Mouse (Mus musculus) ES-Bruce4 (cell line): Measurements from ENCODE around the gene Hsd17b12. TPM values are rescaled to one million over a fixed set of nuclear protein-coding genes. Genes with fewer than 3 reads are reported as not detected.

ENCODE experiments used
- H3K27ac ChIP-seq: 2 replicates; pipeline ENCODE4 v1.5.1; 2012; ENCODE audit warnings: low read length, inconsistent platforms; ENCODE audit not compliant: insufficient read depth
- H3K27me3 ChIP-seq: 2 replicates; pipeline ENCODE4 v1.6.1; 2012; ENCODE audit warnings: mild to moderate bottlenecking, low read length, inconsistent platforms; ENCODE audit not compliant: control insufficient read depth, poor library complexity, insufficient read depth, severe bottlenecking
- H3K36me3 ChIP-seq: 2 replicates; pipeline ENCODE4 v1.6.1; 2012; ENCODE audit warnings: inconsistent platforms, mild to moderate bottlenecking, low read length, moderate library complexity; ENCODE audit not compliant: control insufficient read depth, poor library complexity, insufficient read depth, severe bottlenecking
- H3K4me1 ChIP-seq: one replicate; pipeline ENCODE4 v1.8.1; 2011; ENCODE audit warnings: low read length; ENCODE audit not compliant: control insufficient read depth, insufficient read depth
- H3K4me3 ChIP-seq: 2 replicates; pipeline ENCODE4 v1.5.1; 2011; ENCODE audit warnings: low read depth, mild to moderate bottlenecking, low read length
- H3K9ac ChIP-seq: 2 replicates; pipeline ENCODE4 v1.6.1; 2012; ENCODE audit warnings: low read depth, mild to moderate bottlenecking, inconsistent platforms; ENCODE audit not compliant: poor library complexity, severe bottlenecking
- H3K9me3 ChIP-seq: replicated peaks from 2 replicates; pipeline ENCODE4 v1.6.1; 2012; ENCODE audit warnings: mild to moderate bottlenecking, low read length, inconsistent platforms; ENCODE audit not compliant: control insufficient read depth, poor library complexity, insufficient read depth, severe bottlenecking
- CTCF ChIP-seq: IDR thresholded peaks from one replicate; pipeline ENCODE4 v1.8.1; 2011; ENCODE audit warnings: low read depth, low read length
- EP300 ChIP-seq: IDR thresholded peaks from 2 replicates; pipeline ENCODE4 v1.6.1; 2011; ENCODE audit warnings: low read depth, low read length; ENCODE audit not compliant: insufficient read depth
- POLR2A ChIP-seq: IDR thresholded peaks from one replicate; pipeline ENCODE4 v1.8.1; 2011; ENCODE audit warnings: low read length; ENCODE audit not compliant: insufficient read depth
- polyA plus RNA-seq: library from polyadenylated mRNA; stranded (reverse); fragments of >200 nt; gene quantifications from 2 replicates; pipeline ENCODE4 v1.2.4, GENCODE M21; 2011; ENCODE audit warnings: low read depth; ENCODE audit not compliant: missing spikeins, insufficient read depth, insufficient read length

Hsd17b12 gene
- polyA plus RNA-seq, 1 experiment, result 101 TPM

GRCm38 (mm10) chr2:94062791-94063190, 95.0 kb downstream of the Hsd17b12 start:
- H3K4me3 ChIP-seq, result no peak overlapping the region
- TF ChIP-seq POLR2A (no peak), EP300 (no peak), CTCF (no peak)
- no peaks in the 10 kb centered on the region for H3K36me3 ChIP-seq
- no peaks in the 10 kb centered on the region for H3K9me3 ChIP-seq
- no peaks in the 10 kb centered on the region for H3K27me3 ChIP-seq
- no peak overlapping the region for H3K27ac ChIP-seq
- no peaks in the 10 kb centered on the region for H3K4me1 ChIP-seq
- no peak overlapping the region for H3K9ac ChIP-seq

GRCm38 (mm10) chr2:94059459-94059858, 98.3 kb downstream of the Hsd17b12 start:
- TF ChIP-seq EP300, result no peak
- TF ChIP-seq POLR2A, result no peak
- peak; percentile 3 for TF ChIP-seq CTCF
- H3K27ac ChIP-seq, result no peak overlapping the region

DNA sequence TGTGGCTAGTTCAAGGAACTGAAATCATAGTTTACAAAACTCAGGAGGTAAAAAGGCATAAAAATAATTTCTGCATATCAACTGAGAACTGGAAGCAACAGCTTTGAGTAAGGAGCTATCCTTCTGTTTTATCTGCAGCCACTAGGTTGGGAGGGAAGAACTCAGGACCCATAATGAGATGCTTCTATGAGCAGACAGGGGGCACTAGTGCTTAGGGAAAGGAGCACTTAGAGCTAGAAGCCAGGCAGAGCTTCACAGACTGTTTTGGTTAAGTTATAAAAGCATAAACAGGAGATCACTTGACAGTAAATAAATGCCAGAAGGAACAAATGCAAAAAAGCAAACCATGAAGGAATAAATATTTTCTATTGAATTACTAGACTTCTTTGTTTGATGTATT, 103.0 kb downstream of the Hsd17b12 start:
- no peak overlapping the region for H3K4me3 ChIP-seq
- no peaks in the 10 kb centered on the region for H3K9me3 ChIP-seq
- no peak overlapping the region for H3K27ac ChIP-seq
- no peaks in the 10 kb centered on the region for H3K4me1 ChIP-seq
- no peak overlapping the region for H3K9ac ChIP-seq
- H3K36me3 ChIP-seq, result no peaks in the 10 kb centered on the region
- no peak for TF ChIP-seq POLR2A
- no peak for TF ChIP-seq CTCF
- no peak for TF ChIP-seq EP300
- H3K27me3 ChIP-seq, result no peaks in the 10 kb centered on the region

More at GRCm38 (mm10) chr2:94059459-94059858, 98.3 kb downstream of the Hsd17b12 start:
- H3K4me3 ChIP-seq, result no peak overlapping the region
- H3K36me3 ChIP-seq, result no peaks in the 10 kb centered on the region
- no peaks in the 10 kb centered on the region for H3K27me3 ChIP-seq
- no peaks in the 10 kb centered on the region for H3K9me3 ChIP-seq
- H3K9ac ChIP-seq, result no peak overlapping the region
- no peaks in the 10 kb centered on the region for H3K4me1 ChIP-seq

DNA sequence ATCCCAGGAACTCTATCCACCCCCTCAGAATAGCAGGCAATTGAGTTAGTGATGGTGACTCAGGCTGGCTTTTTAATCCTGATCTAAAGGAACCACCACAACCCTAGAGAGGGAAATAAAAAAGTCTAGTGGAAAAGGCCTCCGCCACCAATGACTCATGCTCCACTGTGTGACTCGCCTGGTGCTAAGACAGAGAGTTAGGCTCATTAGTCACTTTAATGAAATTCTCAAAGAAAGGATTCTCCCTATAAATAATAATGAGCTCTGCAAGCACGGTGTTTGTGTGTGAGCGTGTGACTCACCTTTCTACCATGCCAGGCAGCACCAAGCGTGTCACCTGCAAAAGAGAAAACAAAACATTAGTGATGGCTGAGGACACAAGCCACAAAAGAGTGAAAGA, 105.8 kb downstream of the Hsd17b12 start:
- H3K9me3 ChIP-seq, result no peaks in the 10 kb centered on the region
- H3K9ac ChIP-seq, result no peak overlapping the region
- H3K4me1 ChIP-seq, result no peaks in the 10 kb centered on the region
- H3K27me3 ChIP-seq, result no peaks in the 10 kb centered on the region
- no peak overlapping the region for H3K4me3 ChIP-seq
- no peak overlapping the region for H3K27ac ChIP-seq
- TF ChIP-seq EP300 (no peak), CTCF (no peak), POLR2A (no peak)
- no peaks in the 10 kb centered on the region for H3K36me3 ChIP-seq

GRCm38 (mm10) chr2:94050901-94051300, 106.9 kb downstream of the Hsd17b12 start:
- Histone ChIP-seq H3K9ac (no peak overlapping the region), H3K4me3 (no peak overlapping the region), H3K27me3 (no peaks in the 10 kb centered on the region), H3K9me3 (no peaks in the 10 kb centered on the region), H3K4me1 (no peaks in the 10 kb centered on the region), H3K27ac (no peak overlapping the region), H3K36me3 (no peaks in the 10 kb centered on the region)
- TF ChIP-seq EP300 (no peak), POLR2A (no peak), CTCF (no peak)

GRCm38 (mm10) chr2:94049471-94050176, 108.1 kb downstream of the Hsd17b12 start:
- Histone ChIP-seq H3K4me3 (no peak overlapping the region), H3K9ac (no peak overlapping the region), H3K4me1 (no peaks in the 10 kb centered on the region), H3K9me3 (no peaks in the 10 kb centered on the region), H3K27ac (no peak overlapping the region), H3K36me3 (peaks cover 2% of the 10 kb centered on the region), H3K27me3 (no peaks in the 10 kb centered on the region)
- TF ChIP-seq CTCF, result no peak
